In the genomic region with DNA sequence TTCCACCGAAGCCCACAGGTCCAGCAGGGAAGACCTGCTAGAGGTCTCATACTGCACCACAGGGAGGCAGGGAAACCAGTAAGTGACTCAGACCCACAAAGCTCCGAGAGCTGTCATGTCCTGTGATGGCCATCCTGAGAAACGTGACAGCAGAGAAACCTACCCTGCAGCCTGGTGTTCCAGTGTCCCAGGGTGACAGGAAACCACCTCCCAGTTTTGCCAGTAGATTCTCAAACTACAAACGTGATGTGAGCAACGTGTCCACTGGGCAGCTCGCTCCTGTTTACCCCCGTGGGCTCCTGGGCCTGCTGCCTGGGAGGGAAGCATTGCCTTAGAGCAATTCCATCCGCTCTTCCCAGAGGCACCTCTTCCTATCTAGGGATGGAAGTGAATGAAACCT, we compare ENCODE assay signal across 8 mouse cellular contexts. TPM values are rescaled to one million over a fixed set of nuclear protein-coding genes. Genes with fewer than 3 reads are reported as not detected.
DNase-seq lines count a peak whose midpoint lies in the region; ATAC-seq and TF ChIP-seq lines count a peak whose summit lies in the region.

No protein-coding gene starts in this region.

- no peaks in the 10 kb centered on the region for H3K36me3 ChIP-seq in ES-Bruce4 (ENCODE audit: control insufficient read depth, insufficient read depth, low read length, poor library complexity, severe bottlenecking)
- H3K36me3 ChIP-seq in forebrain, embryonic 12.5 days (replicated peaks): peaks cover 8% of the 10 kb centered on the region

- TF ChIP-seq CTCF in gastrocnemius, adult 2 months (IDR thresholded peaks at IDR 0.05): no peak
- TF ChIP-seq CTCF in ES-Bruce4 (IDR thresholded peaks at IDR 0.05; ENCODE audit: low read depth, low read length): no peak

- peak overlapping the region; percentile 97 for H3K4me3 ChIP-seq in gastrocnemius, adult 2 months
- peak overlapping the region; percentile 69 for H3K4me3 ChIP-seq in ES-Bruce4 (ENCODE audit: low read depth, low read length)
- H3K4me3 ChIP-seq in forebrain, embryonic 12.5 days (replicated peaks): peak overlapping the region; percentile 68

- peak; percentile 5 for ATAC-seq in forebrain, embryonic 12.5 days (ENCODE audit: low FRiP score)
- no peak for ATAC-seq in erythroid progenitor cell, adult 5-6 weeks (replicated peaks; ENCODE audit: low FRiP score, poor library complexity, severe bottlenecking)

- intact Hi-C loops in gastrocnemius, adult 2 months (cut with DNase I): loop anchor here (2.0 kb wide), 2 partner anchors 42 to 170 kb away; no protein-coding TSS in a partner anchor

- peak overlapping the region; percentile 98 for H3K27ac ChIP-seq in gastrocnemius, adult 2 months
- no peak overlapping the region for H3K27ac ChIP-seq in ES-Bruce4 (ENCODE audit: insufficient read depth, low read length)
- H3K27ac ChIP-seq in forebrain, embryonic 12.5 days: no peak overlapping the region; the same call in 1 of the 2 replicates

- no peaks in the 10 kb centered on the region for H3K9me3 ChIP-seq in ES-Bruce4 (replicated peaks; ENCODE audit: control insufficient read depth, insufficient read depth, low read length, poor library complexity, severe bottlenecking)
- H3K9me3 ChIP-seq in forebrain, embryonic 12.5 days: no peaks in the 10 kb centered on the region

- peak; percentile 51 for DNase-seq in gastrocnemius, adult 2 months
- no peak for DNase-seq in gastrocnemius, postnatal 4 days (ENCODE audit: low spot score in 2 of 2)
- DNase-seq in induced T-regulatory cell, adult 2 months (ENCODE audit: low read depth): peak; percentile 8
- peak; percentile 42 for DNase-seq in lung, postnatal 36 days
- DNase-seq in urinary bladder, postnatal 10 days (ENCODE audit: low spot score): no peak

- H3K4me1 ChIP-seq in ES-Bruce4 (ENCODE audit: control insufficient read depth, insufficient read depth, low read length): no peaks in the 10 kb centered on the region
- peaks cover 31% of the 10 kb centered on the region for H3K4me1 ChIP-seq in forebrain, embryonic 12.5 days

- no peak overlapping the region for H3K9ac ChIP-seq in ES-Bruce4 (ENCODE audit: low read depth, poor library complexity, severe bottlenecking)
- peak overlapping the region; percentile 75 for H3K9ac ChIP-seq in forebrain, embryonic 12.5 days

- no peak for TF ChIP-seq EP300 in ES-Bruce4 (IDR thresholded peaks at IDR 0.05; ENCODE audit: insufficient read depth, low read depth, low read length)

- peak overlapping the region; percentile 86 for H3K4me2 ChIP-seq in forebrain, embryonic 12.5 days

- 9% methylated on average over 8 of the region's 8 CpGs for WGBS in forebrain, embryonic 12.5 days

- TF ChIP-seq POLR2A in ES-Bruce4 (IDR thresholded peaks at IDR 0.05; ENCODE audit: insufficient read depth, low read length): no peak

- no peaks in the 10 kb centered on the region for H3K27me3 ChIP-seq in ES-Bruce4 (ENCODE audit: control insufficient read depth, insufficient read depth, low read length, poor library complexity, severe bottlenecking)
- peaks cover 23% of the 10 kb centered on the region for H3K27me3 ChIP-seq in forebrain, embryonic 12.5 days

RNA-seq across cellular contexts. Expression of a gene that starts 53.2 kb away (rescaled TPM):
- 100 to 1,000 TPM in 1 of 2 experiments, 10 to 100 TPM in 1; 84.9 to 302 TPM for total RNA-seq in gastrocnemius, adult 2 months (2021)
- total RNA-seq in gastrocnemius, postnatal 4 days (2021): 10 to 100 TPM in 1 of 2 experiments, 1 to 10 TPM in 1; 9.2 to 17.3 TPM
- 73.8 and 74.9 TPM in 2 replicates for polyA plus RNA-seq in ES-Bruce4 (2011; ENCODE audit: insufficient read depth, insufficient read length, low read depth, missing spikeins)
- polyA plus RNA-seq in forebrain, embryonic 12.5 days (2016; fragmentation: Nextera tagmentation; extraction: Ambion mirVana): 19.6 and 20.8 TPM in 2 replicates
- 8.0 and 14.1 TPM in 2 replicates for total RNA-seq in erythroid progenitor cell, adult 5-6 weeks (2015; ENCODE audit: low replicate concordance)
- 1.1 and 3.2 TPM in 2 replicates for total RNA-seq in erythroid progenitor cell, adult 5-6 weeks (2017; ENCODE audit: low replicate concordance)

Comparison
In these comparisons a context has a peak if more than half of its experiments do, and no peak if none do; other contexts are left out.
1. DNase-seq: peak in gastrocnemius, adult 2 months (single experiment), induced T-regulatory cell, adult 2 months (single experiment) and lung, postnatal 36 days (single experiment); none in gastrocnemius, postnatal 4 days (0 of 2) and urinary bladder, postnatal 10 days (single experiment).
2. RNA of a gene that starts 53.2 kb away (total RNA-seq): 84.9 to 302 TPM in gastrocnemius, adult 2 months; 9.2 to 17.3 TPM in gastrocnemius, postnatal 4 days and 1.1 to 14.1 TPM in erythroid progenitor cell, adult 5-6 weeks; every median in the first group is over 4 times any median in the second.
3. Peak in every context shown above with its lines, with median percentiles within 50 percentile points of each other: H3K4me3 ChIP-seq.